Mouse (Mus musculus): ENCODE results near the gene Fam102b.

- TF ChIP-seq POLR2A (IDR thresholded peaks at IDR 0.05; ENCODE audit: insufficient read length, low read depth): no peak
- TF ChIP-seq USF1 (IDR thresholded peaks at IDR 0.05; ENCODE audit: low read depth): no peak
- TF ChIP-seq MAX (IDR thresholded peaks at IDR 0.05; ENCODE audit: low read depth): no peak
- TF ChIP-seq POLR2AphosphoS2 (IDR thresholded peaks at IDR 0.05; ENCODE audit: insufficient read length, low read depth): no peak
- TF ChIP-seq E2F4 (IDR thresholded peaks at IDR 0.05; ENCODE audit: insufficient read depth): no peak
- no peak for TF ChIP-seq TCF12 (IDR thresholded peaks at IDR 0.05; ENCODE audit: insufficient read depth, poor library complexity, severe bottlenecking)
- no peak for TF ChIP-seq SRF (IDR thresholded peaks at IDR 0.05; ENCODE audit: control insufficient read depth, insufficient read length, low read depth)
- no peak for TF ChIP-seq MYOD1 (IDR thresholded peaks at IDR 0.05; ENCODE audit: control insufficient read depth in 1 of 3, insufficient read length in 2 of 3, low read depth in 2 of 3)
- no peak for TF ChIP-seq CEBPB (IDR thresholded peaks at IDR 0.05; ENCODE audit: insufficient read depth, poor library complexity, severe bottlenecking)
These were observed 87.3 kb downstream of the Fam102b start, which contains the start of gene Gm9857 for GRCm38 (mm10) chr3:108940001-108940633.

Data from myocyte (in vitro differentiated cells).